Mouse (Mus musculus): ENCODE measurements around the gene Pxylp1. TPM values are rescaled to one million over a fixed set of nuclear protein-coding genes. Genes with fewer than 3 reads are reported as not detected.

Pxylp1 gene
- total and polyA plus RNA-seq, 2 experiments = 5.5 to 7.2 TPM

GRCm38 (mm10) chr9:96800131-96800825 lies 92.2 kb downstream of the Pxylp1 start:
- 31% methylated on average over 5 of the region's 5 CpGs for WGBS
- Histone ChIP-seq H3K36me3 (ENCODE audit: control insufficient read depth, insufficient read depth, low read length) (no peaks in the 10 kb centered on the region), H3K4me3 (ENCODE audit: insufficient read depth, low read depth, low read length) (no peak overlapping the region), H3K27me3 (ENCODE audit: control insufficient read depth, insufficient read depth, low read length) (peaks cover 5% of the 10 kb centered on the region; the same call in 1 of the 2 replicates), H3K9ac (ENCODE audit: low read depth, low read length) (no peak overlapping the region), H3K27ac (replicated peaks; ENCODE audit: insufficient read depth, low read depth, low read length) (no peak overlapping the region), H3K79me2 (ENCODE audit: control insufficient read depth, insufficient read depth, low read length) (no peaks in the 10 kb centered on the region), H3K4me1 (ENCODE audit: control insufficient read depth, insufficient read depth, low read length) (no peaks in the 10 kb centered on the region)
- DNase-seq (ENCODE audit: extremely low read depth, low read depth, low spot score) = no peak
- no peak for TF ChIP-seq POLR2A (IDR thresholded peaks at IDR 0.05; ENCODE audit: extremely low read depth, insufficient read depth, low read length)
- TF ChIP-seq CTCF (IDR thresholded peaks at IDR 0.05; ENCODE audit: low read depth, low read length) = no peak

GRCm38 (mm10) chr9:96797311-96797710 lies 95.2 kb downstream of the Pxylp1 start:
- H3K27me3 ChIP-seq (ENCODE audit: control insufficient read depth, insufficient read depth, low read length) = peaks cover 5% of the 10 kb centered on the region; the same call in 1 of the 2 replicates
- H3K27ac ChIP-seq (replicated peaks; ENCODE audit: insufficient read depth, low read depth, low read length) = no peak overlapping the region
- no peaks in the 10 kb centered on the region for H3K79me2 ChIP-seq (ENCODE audit: control insufficient read depth, insufficient read depth, low read length)
- no peak overlapping the region for H3K4me3 ChIP-seq (ENCODE audit: insufficient read depth, low read depth, low read length)
- no peak for TF ChIP-seq CTCF (IDR thresholded peaks at IDR 0.05; ENCODE audit: low read depth, low read length)
- no peaks in the 10 kb centered on the region for H3K36me3 ChIP-seq (ENCODE audit: control insufficient read depth, insufficient read depth, low read length)
- no peak overlapping the region for H3K9ac ChIP-seq (ENCODE audit: low read depth, low read length)
- 56% methylated on average over 3 of the region's 3 CpGs for WGBS
- DNase-seq (ENCODE audit: extremely low read depth, low read depth, low spot score) = peak; percentile 50
- H3K4me1 ChIP-seq (ENCODE audit: control insufficient read depth, insufficient read depth, low read length) = no peaks in the 10 kb centered on the region

- H3K27ac ChIP-seq (replicated peaks; ENCODE audit: insufficient read depth, low read depth, low read length) = no peak overlapping the region
- no peak overlapping the region for H3K9ac ChIP-seq (ENCODE audit: low read depth, low read length)
- H3K4me3 ChIP-seq (ENCODE audit: insufficient read depth, low read depth, low read length) = 0 out of 2 replicates have a peak overlapping the region, but pooled peaks have one; percentile 11
- H3K36me3 ChIP-seq (ENCODE audit: control insufficient read depth, insufficient read depth, low read length) = no peaks in the 10 kb centered on the region
- TF ChIP-seq POLR2A (IDR thresholded peaks at IDR 0.05; ENCODE audit: extremely low read depth, insufficient read depth, low read length) = no peak
- TF ChIP-seq CTCF (IDR thresholded peaks at IDR 0.05; ENCODE audit: low read depth, low read length) = no peak
- H3K4me1 ChIP-seq (ENCODE audit: control insufficient read depth, insufficient read depth, low read length) = no peaks in the 10 kb centered on the region
- H3K79me2 ChIP-seq (ENCODE audit: control insufficient read depth, insufficient read depth, low read length) = no peaks in the 10 kb centered on the region
- peaks cover 5% of the 10 kb centered on the region; the same call in 1 of the 2 replicates for H3K27me3 ChIP-seq (ENCODE audit: control insufficient read depth, insufficient read depth, low read length)
- 44% methylated on average over 9 of the region's 10 CpGs for WGBS
- DNase-seq (ENCODE audit: extremely low read depth, low read depth, low spot score) = no peak
These were observed 97.0 kb downstream of the Pxylp1 start for GRCm38 (mm10) chr9:96795399-96795928.

GRCm38 (mm10) chr9:96794601-96795000 lies 97.9 kb downstream of the Pxylp1 start:
- TF ChIP-seq CTCF (IDR thresholded peaks at IDR 0.05; ENCODE audit: low read depth, low read length) (no peak), POLR2A (IDR thresholded peaks at IDR 0.05; ENCODE audit: extremely low read depth, insufficient read depth, low read length) (no peak)
- no peak for DNase-seq (ENCODE audit: extremely low read depth, low read depth, low spot score)
- no peaks in the 10 kb centered on the region for H3K36me3 ChIP-seq (ENCODE audit: control insufficient read depth, insufficient read depth, low read length)
- H3K27me3 ChIP-seq (ENCODE audit: control insufficient read depth, insufficient read depth, low read length) = peaks cover 5% of the 10 kb centered on the region; the same call in 1 of the 2 replicates
- H3K9ac ChIP-seq (ENCODE audit: low read depth, low read length) = no peak overlapping the region
- H3K4me3 ChIP-seq (ENCODE audit: insufficient read depth, low read depth, low read length) = no peak overlapping the region
- H3K4me1 ChIP-seq (ENCODE audit: control insufficient read depth, insufficient read depth, low read length) = no peaks in the 10 kb centered on the region
- no peaks in the 10 kb centered on the region for H3K79me2 ChIP-seq (ENCODE audit: control insufficient read depth, insufficient read depth, low read length)
- WGBS = 90% methylated on average over 2 of the region's 2 CpGs
- H3K27ac ChIP-seq (replicated peaks; ENCODE audit: insufficient read depth, low read depth, low read length) = no peak overlapping the region

- no peak for DNase-seq (ENCODE audit: extremely low read depth, low read depth, low spot score)
- WGBS = 85% methylated on average over 2 of the region's 2 CpGs
- Histone ChIP-seq H3K79me2 (ENCODE audit: control insufficient read depth, insufficient read depth, low read length) (no peaks in the 10 kb centered on the region), H3K27me3 (ENCODE audit: control insufficient read depth, insufficient read depth, low read length) (0 out of 2 replicates have a peak, but pooled peaks cover 3% of the 10 kb centered on the region), H3K4me3 (ENCODE audit: insufficient read depth, low read depth, low read length) (no peak overlapping the region), H3K27ac (replicated peaks; ENCODE audit: insufficient read depth, low read depth, low read length) (no peak overlapping the region), H3K4me1 (ENCODE audit: control insufficient read depth, insufficient read depth, low read length) (no peaks in the 10 kb centered on the region), H3K36me3 (ENCODE audit: control insufficient read depth, insufficient read depth, low read length) (no peaks in the 10 kb centered on the region), H3K9ac (ENCODE audit: low read depth, low read length) (no peak overlapping the region)
- no peak for TF ChIP-seq POLR2A (IDR thresholded peaks at IDR 0.05; ENCODE audit: extremely low read depth, insufficient read depth, low read length)
- TF ChIP-seq CTCF (IDR thresholded peaks at IDR 0.05; ENCODE audit: low read depth, low read length) = no peak
These were observed 99.9 kb downstream of the Pxylp1 start for GRCm38 (mm10) chr9:96792543-96792942.
